Mouse (Mus musculus) hindbrain, embryonic 13.5 days (tissue): ENCODE data around the gene Skap1. TPM values are rescaled to one million over a fixed set of nuclear protein-coding genes. Genes with fewer than 3 reads are reported as not detected.

ENCODE experiments used
- ATAC-seq: fragments of 200-750 bp; cut with Nextera tagmentation; 2 replicates; pipeline ENCODE4 v1.8.0; 2017; ENCODE audit warnings: moderate TSS enrichment; ENCODE audit not compliant: low FRiP score
- H3K27ac ChIP-seq: fragments of 300-500 bp; sonication (generic); 2 replicates; pipeline ENCODE4 v1.5.1; 2015; ENCODE audit warnings: inconsistent platforms, mild to moderate bottlenecking, moderate library complexity
- H3K27me3 ChIP-seq: fragments of 300-500 bp; sonication (generic); 2 replicates; pipeline ENCODE4 v1.6.1; 2015; ENCODE audit warnings: mild to moderate bottlenecking, inconsistent platforms
- H3K36me3 ChIP-seq: fragments of 300-500 bp; sonication (generic); 2 replicates; pipeline ENCODE4 v1.6.1; 2015; ENCODE audit warnings: mild to moderate bottlenecking, inconsistent platforms
- H3K4me1 ChIP-seq: fragments of 300-500 bp; sonication (generic); replicated peaks from 2 replicates; pipeline ENCODE4 v1.6.1; 2015; ENCODE audit warnings: inconsistent platforms
- H3K4me2 ChIP-seq: fragments of 300-500 bp; sonication (generic); 2 replicates; pipeline ENCODE4 v1.6.1; 2015; ENCODE audit warnings: inconsistent platforms, mild to moderate bottlenecking, moderate library complexity
- H3K4me3 ChIP-seq: fragments of 300-500 bp; sonication (generic); 2 replicates; pipeline ENCODE4 v1.5.1; 2015; ENCODE audit warnings: mild to moderate bottlenecking, inconsistent platforms
- H3K9ac ChIP-seq: fragments of 300-500 bp; sonication (generic); 2 replicates; pipeline ENCODE4 v1.6.1; 2015; ENCODE audit warnings: mild to moderate bottlenecking, inconsistent platforms
- H3K9me3 ChIP-seq: fragments of 300-500 bp; sonication (generic); 2 replicates; pipeline ENCODE4 v1.6.1; 2016; ENCODE audit warnings: inconsistent platforms
- WGBS: fragments of 180-500 bp; shearing (Covaris S2); methylation state at CpG from one replicate; pipeline ENCODE4 v1.1.7; 2015; 5-methylcytosine and 5-hydroxymethylcytosine counted together
- polyA plus RNA-seq: library from polyadenylated mRNA; unstranded; fragments of >200 nt; fragmentation: Nextera tagmentation; extraction: Ambion mirVana; gene quantifications from 2 replicates; pipeline ENCODE4 v1.2.1, GENCODE M21; 2015

Gene Skap1
- polyA plus RNA-seq, 1 experiment from 2014 or later, result 6.9 TPM

GRCm38 (mm10) chr11:96644969-96645368 lies 180.6 kb downstream of the Skap1 start:
- peak overlapping the region; percentile 89 for H3K27ac ChIP-seq
- H3K9me3 ChIP-seq, result no peaks in the 10 kb centered on the region
- no peak overlapping the region for H3K9ac ChIP-seq
- ATAC-seq, result no peak
- no peaks in the 10 kb centered on the region for H3K27me3 ChIP-seq
- no peak overlapping the region for H3K4me2 ChIP-seq
- H3K4me3 ChIP-seq, result no peak overlapping the region
- H3K36me3 ChIP-seq, result no peaks in the 10 kb centered on the region
- 63% methylated on average over 7 of the region's 7 CpGs for WGBS
- peaks cover 44% of the 10 kb centered on the region for H3K4me1 ChIP-seq

GRCm38 (mm10) chr11:96645538-96646037 lies 181.2 kb downstream of the Skap1 start:
- Histone ChIP-seq H3K27me3 (no peaks in the 10 kb centered on the region), H3K4me2 (peak overlapping the region; percentile 8; the same call in 1 of the 2 replicates)
- 26% methylated on average over 10 of the region's 10 CpGs for WGBS

GRCm38 (mm10) chr11:96651848-96652247 lies 187.5 kb downstream of the Skap1 start:
- Histone ChIP-seq H3K4me1 (peaks cover 13% of the 10 kb centered on the region), H3K36me3 (no peaks in the 10 kb centered on the region), H3K4me3 (no peak overlapping the region), H3K27me3 (no peaks in the 10 kb centered on the region), H3K27ac (no peak overlapping the region), H3K4me2 (no peak overlapping the region), H3K9me3 (no peaks in the 10 kb centered on the region), H3K9ac (no peak overlapping the region)
- 89% methylated on average over 9 of the region's 9 CpGs for WGBS
- ATAC-seq, result no peak

More at GRCm38 (mm10) chr11:96645538-96646037, 181.2 kb downstream of the Skap1 start:
- ATAC-seq, result peak; percentile 63
- Histone ChIP-seq H3K4me3 (no peak overlapping the region), H3K9me3 (no peaks in the 10 kb centered on the region), H3K4me1 (peaks cover 44% of the 10 kb centered on the region), H3K27ac (peak overlapping the region; percentile 89), H3K9ac (no peak overlapping the region), H3K36me3 (no peaks in the 10 kb centered on the region)

- no peak overlapping the region for H3K4me3 ChIP-seq
- H3K36me3 ChIP-seq, result no peaks in the 10 kb centered on the region
- H3K9me3 ChIP-seq, result no peaks in the 10 kb centered on the region
- WGBS, result 88% methylated on average over 8 of the region's 8 CpGs
- no peak overlapping the region for H3K27ac ChIP-seq
- no peaks in the 10 kb centered on the region for H3K27me3 ChIP-seq
- H3K9ac ChIP-seq, result no peak overlapping the region
- no peak overlapping the region for H3K4me2 ChIP-seq
- ATAC-seq, result no peak
- 0 out of 2 replicates have a peak, but pooled peaks cover under 1% of the 10 kb centered on the region for H3K4me1 ChIP-seq
Observed at GRCm38 (mm10) chr11:96653867-96654266, 189.5 kb downstream of the Skap1 start.

- no peak for ATAC-seq
- Histone ChIP-seq H3K4me2 (no peak overlapping the region), H3K27me3 (no peaks in the 10 kb centered on the region), H3K27ac (no peak overlapping the region), H3K4me3 (no peak overlapping the region), H3K9ac (no peak overlapping the region), H3K36me3 (no peaks in the 10 kb centered on the region), H3K4me1 (peaks cover 9% of the 10 kb centered on the region; the same call in 1 of the 2 replicates), H3K9me3 (no peaks in the 10 kb centered on the region)
- WGBS, result 90% methylated on average over 1 of the region's 1 CpGs
Observed at GRCm38 (mm10) chr11:96658420-96658819, 194.0 kb downstream of the Skap1 start.

- H3K9ac ChIP-seq, result no peak overlapping the region
- H3K9me3 ChIP-seq, result no peaks in the 10 kb centered on the region
- no peak for ATAC-seq
- WGBS, result 84% methylated on average over 3 of the region's 3 CpGs
- H3K36me3 ChIP-seq, result no peaks in the 10 kb centered on the region
- H3K4me1 ChIP-seq, result 0 out of 2 replicates have a peak, but pooled peaks cover 7% of the 10 kb centered on the region
- H3K4me3 ChIP-seq, result no peak overlapping the region
- no peaks in the 10 kb centered on the region for H3K27me3 ChIP-seq
- H3K27ac ChIP-seq, result no peak overlapping the region
- no peak overlapping the region for H3K4me2 ChIP-seq
Observed at GRCm38 (mm10) chr11:96666924-96667323, 202.5 kb downstream of the Skap1 start.

- Histone ChIP-seq H3K9ac (no peak overlapping the region), H3K4me2 (no peak overlapping the region), H3K4me1 (0 out of 2 replicates have a peak, but pooled peaks cover 5% of the 10 kb centered on the region), H3K27ac (no peak overlapping the region), H3K9me3 (no peaks in the 10 kb centered on the region), H3K36me3 (no peaks in the 10 kb centered on the region), H3K4me3 (no peak overlapping the region), H3K27me3 (no peaks in the 10 kb centered on the region)
- 80% methylated on average over 7 of the region's 7 CpGs for WGBS
- no peak for ATAC-seq
Observed at GRCm38 (mm10) chr11:96668367-96668766, 204.0 kb downstream of the Skap1 start.

- peak; percentile 79 for ATAC-seq
- Histone ChIP-seq H3K9me3 (no peaks in the 10 kb centered on the region), H3K4me3 (no peak overlapping the region), H3K9ac (peak overlapping the region; percentile 44), H3K4me1 (peaks cover 21% of the 10 kb centered on the region), H3K27me3 (no peaks in the 10 kb centered on the region), H3K36me3 (no peaks in the 10 kb centered on the region), H3K27ac (peak overlapping the region; percentile 25), H3K4me2 (peak overlapping the region; percentile 40)
- WGBS, result 5% methylated on average over 6 of the region's 6 CpGs
Observed at GRCm38 (mm10) chr11:96673792-96674191, 209.4 kb downstream of the Skap1 start.

- Histone ChIP-seq H3K9me3 (no peaks in the 10 kb centered on the region), H3K4me2 (no peak overlapping the region), H3K9ac (no peak overlapping the region), H3K27me3 (no peaks in the 10 kb centered on the region), H3K27ac (no peak overlapping the region), H3K36me3 (no peaks in the 10 kb centered on the region), H3K4me1 (peaks cover 21% of the 10 kb centered on the region), H3K4me3 (no peak overlapping the region)
- ATAC-seq, result no peak
- 64% methylated on average over 8 of the region's 8 CpGs for WGBS
Observed at GRCm38 (mm10) chr11:96674786-96675365, 210.5 kb downstream of the Skap1 start.

- Histone ChIP-seq H3K36me3 (no peaks in the 10 kb centered on the region), H3K4me2 (no peak overlapping the region), H3K9me3 (no peaks in the 10 kb centered on the region), H3K4me1 (peaks cover 21% of the 10 kb centered on the region), H3K4me3 (no peak overlapping the region), H3K27ac (no peak overlapping the region), H3K27me3 (no peaks in the 10 kb centered on the region), H3K9ac (no peak overlapping the region)
- 87% methylated on average over 13 of the region's 13 CpGs for WGBS
- no peak for ATAC-seq
Observed at GRCm38 (mm10) chr11:96678026-96678425, 213.6 kb downstream of the Skap1 start.

- Histone ChIP-seq H3K4me1 (peaks cover 18% of the 10 kb centered on the region), H3K9ac (no peak overlapping the region), H3K27me3 (no peaks in the 10 kb centered on the region), H3K9me3 (no peaks in the 10 kb centered on the region), H3K4me2 (no peak overlapping the region), H3K27ac (no peak overlapping the region), H3K4me3 (no peak overlapping the region), H3K36me3 (no peaks in the 10 kb centered on the region)
- ATAC-seq, result no peak
- WGBS, result 89% methylated on average over 4 of the region's 4 CpGs
Observed at GRCm38 (mm10) chr11:96679026-96679425, 214.6 kb downstream of the Skap1 start.

- H3K9me3 ChIP-seq, result no peaks in the 10 kb centered on the region
- no peak for ATAC-seq
- 83% methylated on average over 2 of the region's 2 CpGs for WGBS
Observed at GRCm38 (mm10) chr11:96685381-96685780, 221.0 kb downstream of the Skap1 start.

GRCm38 (mm10) chr11:96686713-96687280 lies 222.4 kb downstream of the Skap1 start:
- Histone ChIP-seq H3K27ac (no peak overlapping the region), H3K9ac (no peak overlapping the region), H3K4me1 (no peaks in the 10 kb centered on the region), H3K27me3 (no peaks in the 10 kb centered on the region), H3K4me2 (no peak overlapping the region), H3K36me3 (no peaks in the 10 kb centered on the region), H3K9me3 (no peaks in the 10 kb centered on the region), H3K4me3 (no peak overlapping the region)
- WGBS, result 76% methylated on average over 16 of the region's 16 CpGs
- ATAC-seq, result no peak

More at GRCm38 (mm10) chr11:96685381-96685780, 221.0 kb downstream of the Skap1 start:
- Histone ChIP-seq H3K4me1 (0 out of 2 replicates have a peak, but pooled peaks cover 4% of the 10 kb centered on the region), H3K27me3 (no peaks in the 10 kb centered on the region), H3K36me3 (no peaks in the 10 kb centered on the region), H3K4me2 (no peak overlapping the region), H3K9ac (no peak overlapping the region), H3K27ac (no peak overlapping the region), H3K4me3 (no peak overlapping the region)
